Mouse (Mus musculus): Measurements from ENCODE around the gene Lig4.

Gene Lig4

GRCm38 (mm10) chr8:9932711-9933110, 44.8 kb downstream of the Lig4 start:
- DNase-seq (ENCODE audit: low read depth in 1 of 2, low spot score in 2 of 2): no peak

- DNase-seq (ENCODE audit: low read depth in 1 of 2, low spot score in 2 of 2): no peak
These were observed 47.6 kb downstream of the Lig4 start for GRCm38 (mm10) chr8:9929746-9930445.
